Mouse (Mus musculus): ENCODE data around the gene Kcnj4. TPM values are rescaled to one million over a fixed set of nuclear protein-coding genes. Genes with fewer than 3 reads are reported as not detected.

Gene Kcnj4
- polyA plus RNA-seq, 1 experiment from 2014 or later: not detected

DNA sequence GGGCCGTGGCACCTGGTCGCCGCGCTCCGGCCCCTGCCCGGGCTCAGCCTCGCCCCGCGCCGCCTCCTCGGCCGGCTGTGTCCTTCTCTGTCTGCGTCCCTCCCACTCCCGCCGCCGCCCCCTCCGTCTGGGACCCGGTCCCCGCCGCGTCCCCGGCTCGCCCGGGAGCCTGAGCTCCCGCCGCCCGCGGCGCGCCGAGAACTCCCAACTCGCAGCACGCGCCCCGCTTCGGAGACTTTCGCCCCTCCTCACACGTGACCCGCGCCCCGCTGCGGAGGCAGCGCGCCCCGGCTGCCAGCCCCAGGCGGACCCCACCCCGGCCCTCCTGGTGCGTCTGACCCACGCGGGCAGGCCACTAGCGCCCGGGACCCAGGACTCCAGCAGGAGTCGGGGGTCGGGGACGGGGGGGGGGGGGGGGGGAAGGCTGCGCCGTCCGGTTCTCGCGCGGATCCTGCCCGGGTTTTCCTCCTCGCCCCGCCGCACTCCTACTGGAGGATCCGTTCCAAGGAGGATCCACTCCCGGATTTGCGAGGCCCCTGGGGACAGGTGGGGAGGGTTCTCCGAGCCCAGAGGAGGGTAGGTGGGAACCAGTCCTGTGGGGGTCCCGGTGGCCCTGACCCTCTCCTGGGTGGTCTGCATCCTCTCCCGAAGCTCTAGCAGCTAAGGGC lies 709 bp upstream of the Kcnj4 start:
- H3K36me3 ChIP-seq (ENCODE audit: control insufficient read depth, insufficient read depth, low read length): no peaks in the 10 kb centered on the region
- DNase-seq (ENCODE audit: low spot score) (peak; percentile 82), ATAC-seq (ENCODE audit: low FRiP score) (peak; percentile 57)
- H3K9ac ChIP-seq (ENCODE audit: low read depth, low read length): peak overlapping the region; percentile 42
- H3K27me3 ChIP-seq (ENCODE audit: control insufficient read depth, insufficient read depth, low read length): peaks cover 73% of the 10 kb centered on the region
- H3K9me3 ChIP-seq (ENCODE audit: control insufficient read depth, low read length): no peaks in the 10 kb centered on the region
- no peak overlapping the region for H3K27ac ChIP-seq (ENCODE audit: low read depth, low read length)
- WGBS: under 1% methylated on average over 36 of the region's 71 CpGs
- peak overlapping the region; percentile 99 for H3K4me2 ChIP-seq (replicated peaks; ENCODE audit: low read depth, low read length)
- peaks cover 7% of the 10 kb centered on the region for H3K4me1 ChIP-seq (replicated peaks; ENCODE audit: control insufficient read depth, insufficient read depth, low read length)
- H3K4me3 ChIP-seq (ENCODE audit: low read depth, low read length): peak overlapping the region; percentile 57

DNA sequence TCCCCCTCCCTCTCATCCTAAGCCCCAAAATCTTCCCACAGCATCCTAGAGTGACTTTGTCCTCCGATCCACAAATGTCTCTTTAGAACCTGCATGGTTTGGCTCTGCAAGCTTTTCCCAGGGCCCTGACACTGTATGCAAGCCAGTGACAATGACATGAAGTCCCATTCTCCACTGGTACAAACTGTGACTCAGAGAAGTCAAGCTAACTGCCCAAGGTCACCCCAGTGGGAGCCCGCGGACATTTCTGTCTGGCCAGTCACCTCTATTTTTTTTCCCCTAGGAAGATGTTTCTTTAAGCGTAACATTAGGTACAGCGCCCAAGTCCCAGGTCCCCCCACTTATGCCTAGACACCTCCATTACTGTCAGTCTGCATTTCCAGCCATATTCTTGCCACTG lies 1.6 kb downstream of the Kcnj4 start:
- peaks cover 7% of the 10 kb centered on the region for H3K4me1 ChIP-seq (replicated peaks; ENCODE audit: control insufficient read depth, insufficient read depth, low read length)
- no peaks in the 10 kb centered on the region for H3K36me3 ChIP-seq (ENCODE audit: control insufficient read depth, insufficient read depth, low read length)
- no peaks in the 10 kb centered on the region for H3K9me3 ChIP-seq (ENCODE audit: control insufficient read depth, low read length)
- H3K4me3 ChIP-seq (ENCODE audit: low read depth, low read length): no peak overlapping the region
- WGBS: 74% methylated on average over 5 of the region's 5 CpGs
- DNase-seq (ENCODE audit: low spot score): no peak
- peaks cover 62% of the 10 kb centered on the region for H3K27me3 ChIP-seq (ENCODE audit: control insufficient read depth, insufficient read depth, low read length)
- no peak overlapping the region for H3K9ac ChIP-seq (ENCODE audit: low read depth, low read length)
- H3K27ac ChIP-seq (ENCODE audit: low read depth, low read length): no peak overlapping the region
- H3K4me2 ChIP-seq (replicated peaks; ENCODE audit: low read depth, low read length): no peak overlapping the region
- no peak for ATAC-seq (ENCODE audit: low FRiP score)

DNA sequence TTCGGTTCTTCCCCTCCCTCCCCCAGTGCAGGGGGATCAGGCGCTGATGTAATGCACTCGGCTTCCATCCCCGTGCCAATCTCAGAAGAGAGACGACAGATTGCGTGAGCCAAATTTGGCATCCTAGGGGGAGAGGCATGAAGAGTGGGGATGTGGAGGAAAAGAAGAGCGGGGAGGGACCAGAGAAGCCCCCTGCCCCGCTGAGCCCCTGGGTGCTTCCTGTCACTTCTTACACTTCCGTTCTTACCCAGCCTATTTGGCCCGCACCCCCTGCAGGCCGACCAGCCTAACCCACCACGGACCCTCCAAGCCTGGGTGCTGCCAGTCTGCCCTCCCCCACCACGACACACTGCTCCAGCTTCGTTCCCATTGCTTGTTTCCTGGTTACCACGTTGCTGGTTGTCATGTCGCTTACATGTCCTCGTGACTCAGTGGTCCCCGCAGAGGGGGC lies 2.1 kb downstream of the Kcnj4 start:
- Histone ChIP-seq H3K4me2 (replicated peaks; ENCODE audit: low read depth, low read length) (no peak overlapping the region), H3K36me3 (ENCODE audit: control insufficient read depth, insufficient read depth, low read length) (no peaks in the 10 kb centered on the region), H3K9me3 (ENCODE audit: control insufficient read depth, low read length) (no peaks in the 10 kb centered on the region), H3K27me3 (ENCODE audit: control insufficient read depth, insufficient read depth, low read length) (peaks cover 58% of the 10 kb centered on the region), H3K4me1 (replicated peaks; ENCODE audit: control insufficient read depth, insufficient read depth, low read length) (peaks cover 7% of the 10 kb centered on the region), H3K9ac (ENCODE audit: low read depth, low read length) (no peak overlapping the region), H3K27ac (ENCODE audit: low read depth, low read length) (no peak overlapping the region), H3K4me3 (ENCODE audit: low read depth, low read length) (no peak overlapping the region)
- 19% methylated on average over 18 of the region's 18 CpGs for WGBS
- ATAC-seq (ENCODE audit: low FRiP score) (no peak), DNase-seq (ENCODE audit: low spot score) (no peak)

DNA sequence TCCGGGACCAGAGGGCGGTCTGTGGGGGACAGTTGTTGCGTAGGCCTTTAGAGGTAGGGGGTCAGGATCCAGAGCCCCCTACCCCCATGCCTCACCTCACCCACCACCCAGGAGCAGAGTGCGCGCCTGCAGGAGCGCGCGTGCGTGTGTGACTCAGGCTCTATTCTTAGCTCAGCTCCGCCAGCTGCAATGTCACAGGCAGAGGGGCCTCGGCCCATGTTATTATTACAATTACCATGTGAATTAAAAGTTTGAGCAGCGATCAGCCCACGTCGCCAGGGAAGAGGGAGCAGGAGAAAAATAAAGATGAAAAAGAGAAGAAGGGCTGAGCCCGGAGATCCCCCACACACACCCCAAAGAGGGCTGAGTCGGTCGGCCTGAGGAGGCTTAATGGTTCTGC lies 4.9 kb downstream of the Kcnj4 start:
- Histone ChIP-seq H3K4me3 (ENCODE audit: low read depth, low read length) (no peak overlapping the region), H3K27ac (ENCODE audit: low read depth, low read length) (no peak overlapping the region), H3K9me3 (ENCODE audit: control insufficient read depth, low read length) (no peaks in the 10 kb centered on the region), H3K4me1 (replicated peaks; ENCODE audit: control insufficient read depth, insufficient read depth, low read length) (peaks cover 3% of the 10 kb centered on the region), H3K36me3 (ENCODE audit: control insufficient read depth, insufficient read depth, low read length) (no peaks in the 10 kb centered on the region), H3K9ac (ENCODE audit: low read depth, low read length) (no peak overlapping the region), H3K27me3 (ENCODE audit: control insufficient read depth, insufficient read depth, low read length) (peaks cover 32% of the 10 kb centered on the region), H3K4me2 (replicated peaks; ENCODE audit: low read depth, low read length) (no peak overlapping the region)
- DNase-seq (ENCODE audit: low spot score): no peak
- WGBS: 76% methylated on average over 17 of the region's 17 CpGs
- no peak for ATAC-seq (ENCODE audit: low FRiP score)

DNA sequence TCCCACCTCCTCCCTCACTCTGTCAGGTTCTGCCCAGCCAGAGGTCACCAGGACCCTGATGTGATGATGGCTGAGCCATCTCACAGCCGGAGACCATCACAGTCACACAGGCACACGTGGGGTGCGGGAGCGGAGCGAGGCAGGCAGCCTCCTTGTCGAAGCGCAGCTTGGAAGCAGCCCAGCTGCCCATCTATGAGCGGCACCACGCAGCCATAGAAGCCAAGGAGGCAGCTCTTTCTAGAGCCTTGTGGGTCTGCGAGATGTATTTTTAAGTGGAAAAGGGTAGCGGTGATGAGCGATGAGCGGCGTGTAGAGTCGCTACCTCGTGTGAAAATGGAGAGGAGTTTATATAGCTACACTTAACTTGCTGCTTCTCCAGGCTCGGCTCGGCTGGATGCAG lies 11.5 kb downstream of the Kcnj4 start:
- no peak overlapping the region for H3K4me3 ChIP-seq (ENCODE audit: low read depth, low read length)
- 50% methylated on average over 18 of the region's 18 CpGs for WGBS
- no peak overlapping the region for H3K4me2 ChIP-seq (replicated peaks; ENCODE audit: low read depth, low read length)
- H3K9me3 ChIP-seq (ENCODE audit: control insufficient read depth, low read length): no peaks in the 10 kb centered on the region
- DNase-seq (ENCODE audit: low spot score): no peak
- H3K27me3 ChIP-seq (ENCODE audit: control insufficient read depth, insufficient read depth, low read length): peaks cover 2% of the 10 kb centered on the region
- no peaks in the 10 kb centered on the region for H3K36me3 ChIP-seq (ENCODE audit: control insufficient read depth, insufficient read depth, low read length)
- no peak for ATAC-seq (ENCODE audit: low FRiP score)
- H3K9ac ChIP-seq (ENCODE audit: low read depth, low read length): no peak overlapping the region
- H3K27ac ChIP-seq (ENCODE audit: low read depth, low read length): no peak overlapping the region
- no peaks in the 10 kb centered on the region for H3K4me1 ChIP-seq (replicated peaks; ENCODE audit: control insufficient read depth, insufficient read depth, low read length)

DNA sequence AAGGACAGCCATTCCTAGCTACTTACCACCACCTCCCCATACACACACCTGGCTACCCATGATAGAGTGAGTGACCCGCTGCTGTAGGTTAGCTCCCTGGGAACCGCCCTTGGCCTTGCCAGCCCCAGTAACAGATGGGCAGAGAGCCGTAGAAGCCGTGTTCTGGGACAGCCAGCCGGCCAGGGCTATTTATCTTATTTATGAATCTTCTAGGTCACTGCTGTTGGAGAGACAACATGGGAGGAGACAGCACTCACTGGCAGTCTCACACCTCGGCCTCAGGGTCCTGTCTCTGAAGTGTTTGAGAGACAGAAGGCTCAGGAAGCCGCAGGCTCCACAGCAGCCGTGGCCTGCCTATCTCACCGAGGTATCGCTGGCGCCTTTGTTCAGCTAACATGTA lies 15.6 kb downstream of the Kcnj4 start:
- Histone ChIP-seq H3K4me2 (replicated peaks; ENCODE audit: low read depth, low read length) (no peak overlapping the region), H3K36me3 (ENCODE audit: control insufficient read depth, insufficient read depth, low read length) (no peaks in the 10 kb centered on the region), H3K27me3 (ENCODE audit: control insufficient read depth, insufficient read depth, low read length) (peaks cover 2% of the 10 kb centered on the region), H3K27ac (ENCODE audit: low read depth, low read length) (no peak overlapping the region), H3K9ac (ENCODE audit: low read depth, low read length) (no peak overlapping the region), H3K4me3 (ENCODE audit: low read depth, low read length) (no peak overlapping the region), H3K4me1 (replicated peaks; ENCODE audit: control insufficient read depth, insufficient read depth, low read length) (no peaks in the 10 kb centered on the region), H3K9me3 (ENCODE audit: control insufficient read depth, low read length) (no peaks in the 10 kb centered on the region)
- 74% methylated on average over 11 of the region's 11 CpGs for WGBS
- DNase-seq (ENCODE audit: low spot score) (no peak), ATAC-seq (ENCODE audit: low FRiP score) (no peak)

DNA sequence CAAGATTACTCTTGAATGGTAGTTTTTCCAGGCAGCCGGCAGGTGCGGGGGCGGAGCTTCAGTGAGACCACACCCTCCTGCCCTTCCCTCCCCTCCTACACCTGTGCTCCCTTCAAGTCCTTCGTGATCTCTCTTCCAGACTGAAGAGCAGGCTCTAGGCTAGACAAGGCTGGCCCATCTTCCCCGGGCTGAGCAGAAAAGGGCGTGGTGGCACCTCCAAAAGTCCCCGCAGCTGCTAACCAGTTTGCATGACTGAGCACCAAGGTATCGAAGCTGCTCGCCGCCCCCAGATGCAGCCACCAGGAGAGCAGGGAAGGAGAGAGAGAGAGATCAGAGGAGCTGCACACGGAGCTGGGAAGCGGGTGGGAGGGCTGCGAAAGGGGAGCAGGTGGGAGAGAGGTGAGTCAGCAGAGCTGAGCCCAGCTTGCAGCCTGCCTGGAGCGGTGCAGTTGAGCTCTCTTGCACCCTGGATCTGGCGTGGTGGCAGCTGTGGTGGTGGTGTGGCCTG lies 23.8 kb downstream of the Kcnj4 start:
- ATAC-seq (ENCODE audit: low FRiP score) (no peak), DNase-seq (ENCODE audit: low spot score) (no peak)
- Histone ChIP-seq H3K27me3 (ENCODE audit: control insufficient read depth, insufficient read depth, low read length) (0 out of 2 replicates have a peak, but pooled peaks cover 2% of the 10 kb centered on the region), H3K9me3 (ENCODE audit: control insufficient read depth, low read length) (no peaks in the 10 kb centered on the region), H3K4me3 (ENCODE audit: low read depth, low read length) (no peak overlapping the region), H3K27ac (ENCODE audit: low read depth, low read length) (no peak overlapping the region), H3K4me1 (replicated peaks; ENCODE audit: control insufficient read depth, insufficient read depth, low read length) (no peaks in the 10 kb centered on the region), H3K36me3 (ENCODE audit: control insufficient read depth, insufficient read depth, low read length) (no peaks in the 10 kb centered on the region), H3K9ac (ENCODE audit: low read depth, low read length) (no peak overlapping the region), H3K4me2 (replicated peaks; ENCODE audit: low read depth, low read length) (no peak overlapping the region)
- 11% methylated on average over 15 of the region's 15 CpGs for WGBS

DNA sequence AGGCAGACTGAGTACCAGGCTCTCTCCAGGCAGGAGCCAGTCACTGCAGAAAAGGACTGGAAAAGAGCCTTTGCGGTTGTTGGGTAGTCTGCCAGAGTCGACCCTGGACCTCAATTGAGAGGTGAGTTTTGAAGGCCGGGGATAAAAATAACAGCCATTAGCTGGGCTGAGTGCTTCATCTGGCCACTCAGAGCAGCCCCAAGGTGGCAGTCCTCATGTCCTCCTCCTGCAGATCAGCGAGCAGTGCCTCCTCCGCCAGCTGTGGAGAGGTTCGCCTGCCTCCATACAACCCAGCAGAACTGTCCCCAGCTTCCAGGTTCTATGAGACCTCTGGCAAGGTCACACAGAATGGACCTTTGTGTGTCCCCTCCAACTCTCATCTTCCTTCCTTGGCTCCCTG lies 27.8 kb downstream of the Kcnj4 start:
- Histone ChIP-seq H3K9ac (ENCODE audit: low read depth, low read length) (no peak overlapping the region), H3K36me3 (ENCODE audit: control insufficient read depth, insufficient read depth, low read length) (no peaks in the 10 kb centered on the region), H3K4me1 (replicated peaks; ENCODE audit: control insufficient read depth, insufficient read depth, low read length) (no peaks in the 10 kb centered on the region), H3K4me3 (ENCODE audit: low read depth, low read length) (no peak overlapping the region), H3K4me2 (replicated peaks; ENCODE audit: low read depth, low read length) (no peak overlapping the region), H3K9me3 (ENCODE audit: control insufficient read depth, low read length) (no peaks in the 10 kb centered on the region), H3K27me3 (ENCODE audit: control insufficient read depth, insufficient read depth, low read length) (0 out of 2 replicates have a peak, but pooled peaks cover 2% of the 10 kb centered on the region), H3K27ac (ENCODE audit: low read depth, low read length) (no peak overlapping the region)
- 67% methylated on average over 6 of the region's 6 CpGs for WGBS
- ATAC-seq (ENCODE audit: low FRiP score) (no peak), DNase-seq (ENCODE audit: low spot score) (no peak)

DNA sequence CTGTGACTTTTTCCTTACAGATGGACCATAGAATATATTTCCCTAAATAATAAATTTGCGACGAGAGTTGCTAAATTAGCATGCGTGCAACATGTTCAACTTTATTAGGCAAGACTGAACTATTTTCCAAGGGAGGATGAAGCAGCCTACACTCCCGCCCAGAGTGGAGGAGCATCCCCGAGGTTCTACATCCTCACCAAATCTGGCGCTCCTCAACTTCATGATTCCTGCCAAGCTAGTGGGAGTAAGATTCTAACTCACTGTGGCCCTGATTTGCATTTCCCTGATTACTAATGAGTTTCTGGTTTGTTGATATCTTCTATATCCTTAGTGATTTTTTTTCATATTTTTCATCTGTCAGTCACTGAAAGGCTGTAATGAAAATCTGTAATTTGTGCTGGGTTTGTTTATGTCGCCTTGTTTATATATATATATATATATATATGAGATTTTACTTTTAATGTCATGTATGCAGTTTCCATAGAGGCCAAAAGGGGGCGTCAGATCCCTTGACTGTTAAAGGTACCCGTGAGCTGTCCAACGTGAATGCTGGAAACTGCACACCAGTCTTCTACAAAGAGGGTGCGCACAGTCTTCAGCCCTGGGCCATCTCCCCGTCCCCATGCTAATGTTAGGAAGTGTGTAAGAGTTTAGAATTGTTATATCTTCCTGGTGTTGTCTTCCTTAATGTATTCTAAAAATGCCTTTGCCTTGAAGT lies 31.2 kb downstream of the Kcnj4 start:
- no peak for ATAC-seq (ENCODE audit: low FRiP score)
- no peaks in the 10 kb centered on the region for H3K27me3 ChIP-seq (ENCODE audit: control insufficient read depth, insufficient read depth, low read length)

More for the DNA sequence above, 31.2 kb downstream of the Kcnj4 start:
- Histone ChIP-seq H3K4me2 (replicated peaks; ENCODE audit: low read depth, low read length) (no peak overlapping the region), H3K4me1 (replicated peaks; ENCODE audit: control insufficient read depth, insufficient read depth, low read length) (no peaks in the 10 kb centered on the region), H3K4me3 (ENCODE audit: low read depth, low read length) (no peak overlapping the region), H3K36me3 (ENCODE audit: control insufficient read depth, insufficient read depth, low read length) (no peaks in the 10 kb centered on the region), H3K27ac (ENCODE audit: low read depth, low read length) (no peak overlapping the region), H3K9me3 (ENCODE audit: control insufficient read depth, low read length) (no peaks in the 10 kb centered on the region), H3K9ac (ENCODE audit: low read depth, low read length) (no peak overlapping the region)
- WGBS: 55% methylated on average over 12 of the region's 12 CpGs
- DNase-seq (ENCODE audit: low spot score): no peak
